In genomic region chr4:125996576-125996975, GRCm38 (mm10) we compare ENCODE assay signal across 11 mouse cellular contexts. TPM values are rescaled to one million over a fixed set of nuclear protein-coding genes. Genes with fewer than 3 reads are reported as not detected.
DNase-seq lines count a peak whose midpoint lies in the region; ATAC-seq and TF ChIP-seq lines count a peak whose summit lies in the region.
"Had no signal": no experiment of that assay in that cellular context is flagged by ENCODE, and none has a peak within 500 bp of the region (broad histone marks: within the 10 kb centered on the region; RNA-seq: fewer than 3 reads in every experiment).

No protein-coding gene starts in this region.

- H3K9me3 ChIP-seq in limb, embryonic 14.5 days (ENCODE audit: control insufficient read depth, low read length), result no peaks in the 10 kb centered on the region

- H3K27ac ChIP-seq in kidney, adult 2 months (ENCODE audit: insufficient read depth, low read depth, low read length), result no peak overlapping the region
- no peak overlapping the region for H3K27ac ChIP-seq in limb, embryonic 14.5 days (replicated peaks; ENCODE audit: low read depth, low read length)

- no peaks in the 10 kb centered on the region for H3K4me1 ChIP-seq in kidney, adult 2 months (ENCODE audit: control insufficient read depth, insufficient read depth, low read length)
- H3K4me1 ChIP-seq in limb, embryonic 14.5 days (ENCODE audit: control insufficient read depth, insufficient read depth, low read length), result no peaks in the 10 kb centered on the region
- H3K4me1 ChIP-seq: megakaryocyte, embryonic 14.5 days had no signal

- no peak overlapping the region for H3K4me2 ChIP-seq in limb, embryonic 14.5 days (replicated peaks; ENCODE audit: low read depth, low read length, severe bottlenecking)

- no peak overlapping the region for H3K4me3 ChIP-seq in kidney, adult 2 months (ENCODE audit: insufficient read depth, low read depth, low read length)
- no peak overlapping the region for H3K4me3 ChIP-seq in limb, embryonic 14.5 days (replicated peaks; ENCODE audit: low read length)
- H3K4me3 ChIP-seq: megakaryocyte, embryonic 14.5 days had no signal

- 7% methylated on average over 4 of the region's 4 CpGs for WGBS in kidney, adult 2 months
- WGBS in limb, embryonic 14.5 days, result 2% methylated on average over 4 of the region's 4 CpGs

- H3K36me3 ChIP-seq in kidney, adult 2 months (ENCODE audit: control insufficient read depth, insufficient read depth, low read length), result no peaks in the 10 kb centered on the region
- no peaks in the 10 kb centered on the region for H3K36me3 ChIP-seq in limb, embryonic 14.5 days (ENCODE audit: control insufficient read depth, insufficient read depth, low read length)

- no peaks in the 10 kb centered on the region for H3K27me3 ChIP-seq in kidney, adult 2 months (replicated peaks; ENCODE audit: control insufficient read depth, insufficient read depth, low read length)
- no peaks in the 10 kb centered on the region for H3K27me3 ChIP-seq in limb, embryonic 14.5 days (ENCODE audit: control insufficient read depth, insufficient read depth, low read length)

- H3K9ac ChIP-seq in limb, embryonic 14.5 days (ENCODE audit: low read depth, low read length, severe bottlenecking), result no peak overlapping the region

- peak; percentile 81 for DNase-seq in kidney, postnatal 4 days
- DNase-seq in kidney, adult 2 months, result no peak
- peak; percentile 64 for DNase-seq in ES-CJ7 (ENCODE audit: low read depth, low spot score)
- peak; percentile 58 to 68 for DNase-seq in adrenal gland, postnatal 36 days
- peak; percentile 27 for DNase-seq in limb, embryonic 14.5 days (ENCODE audit: low spot score)
- no peak for DNase-seq in layer of hippocampus, adult 8-10 months (ENCODE audit: low spot score in 2 of 2)
- DNase-seq in cerebellum, adult 18-20 months, result no peak
- no peak for DNase-seq in layer of hippocampus, adult 9-10 months (ENCODE audit: low spot score)
- DNase-seq: cerebellum, adult 8-10 months; thymus, adult 2 months had no signal

- TF ChIP-seq POLR2A in kidney, adult 2 months (IDR thresholded peaks at IDR 0.05; ENCODE audit: low read depth, low read length), result no peak
- no peak for TF ChIP-seq POLR2A in limb, embryonic 14.5 days (IDR thresholded peaks at IDR 0.05; ENCODE audit: borderline replicate concordance, extremely low read depth, insufficient read depth, insufficient read length)

- ATAC-seq in limb, embryonic 14.5 days (ENCODE audit: low FRiP score, low read depth), result no peak

- TF ChIP-seq CTCF in kidney, adult 2 months (conservative IDR thresholded peaks at IDR 0.05; ENCODE audit: insufficient read depth, insufficient read length, low read depth, low read length), result no peak

RNA-seq across cellular contexts. Expression of gene Csf3r, which starts 27.8 kb away (rescaled TPM):
- 1.3 and 2.2 TPM in 2 replicates for polyA plus RNA-seq in kidney, adult 2 months (2012; rRNA removed)
- total RNA-seq in adrenal gland, postnatal 36 days (2021), result 1 to 10 TPM; 1.1 to 2.2 TPM
- 1.6 and 2.1 TPM in 2 replicates for polyA plus RNA-seq in limb, embryonic 14.5 days (2012; rRNA removed)
- 0.32 and 0.68 TPM in 2 replicates for polyA plus RNA-seq in limb, embryonic 14.5 days (2014; fragmentation: Nextera tagmentation; extraction: Ambion mirVana)
- total RNA-seq in layer of hippocampus, adult 8-10 months (2022), result 10 to 100 TPM in 2 of 4 experiments, 1 to 10 TPM in 2; 6.2 to 42.2 (median 23.2) TPM

RNA-seq across cellular contexts. Expression of gene Mrps15, which starts 50.1 kb away (rescaled TPM):
- 38.2 and 49.4 TPM in 2 replicates for polyA plus RNA-seq in kidney, adult 2 months (2012; rRNA removed)
- 10 to 100 TPM; 76.6 to 90.3 TPM for total RNA-seq in adrenal gland, postnatal 36 days (2021)
- 78.0 and 83.5 TPM in 2 replicates for polyA plus RNA-seq in limb, embryonic 14.5 days (2012; rRNA removed)
- 139 and 140 TPM in 2 replicates for polyA plus RNA-seq in limb, embryonic 14.5 days (2014; fragmentation: Nextera tagmentation; extraction: Ambion mirVana)
- total RNA-seq in layer of hippocampus, adult 8-10 months (2022), result 10 to 100 TPM; 42.2 to 55.3 (median 46.5) TPM

Comparison
In these comparisons a context has a peak if more than half of its experiments do, and no peak if none do; other contexts are left out.
1. DNase-seq: peak in kidney, postnatal 4 days (2 of 2), ES-CJ7 (single experiment), adrenal gland, postnatal 36 days (2 of 2) and limb, embryonic 14.5 days (single experiment); none in kidney, adult 2 months (single experiment), layer of hippocampus, adult 8-10 months (0 of 2), cerebellum, adult 18-20 months (0 of 2) and layer of hippocampus, adult 9-10 months (single experiment).